Mouse (Mus musculus) left cerebral cortex, postnatal 4 days (tissue): Measurements from ENCODE around the gene Ndrg3. TPM values are rescaled to one million over a fixed set of nuclear protein-coding genes. Genes with fewer than 3 reads are reported as not detected.

Source experiments
- DNase-seq: peaks from one replicate; pipeline ENCODE4 v3.0.0-alpha.2; 2022
- intact Hi-C: fragments of 180-260 bp; cut with DNase I; formaldehyde crosslinking; loops from one replicate; pipeline ENCODE4 v1.15.1; 2025
- total RNA-seq, 2 experiments: library from RNA; stranded (reverse); gene quantifications; 2 replicates each; pipeline ENCODE4 v1.2.3; 2021

The Ndrg3 gene
- total RNA-seq, 2 experiments from 2014 or later: 267 to 276 TPM

GRCm38 (mm10) chr2:157002321-157002720, 10.5 kb upstream of the Ndrg3 start:
- no peak for DNase-seq
- intact Hi-C loops: no loop called here

DNA sequence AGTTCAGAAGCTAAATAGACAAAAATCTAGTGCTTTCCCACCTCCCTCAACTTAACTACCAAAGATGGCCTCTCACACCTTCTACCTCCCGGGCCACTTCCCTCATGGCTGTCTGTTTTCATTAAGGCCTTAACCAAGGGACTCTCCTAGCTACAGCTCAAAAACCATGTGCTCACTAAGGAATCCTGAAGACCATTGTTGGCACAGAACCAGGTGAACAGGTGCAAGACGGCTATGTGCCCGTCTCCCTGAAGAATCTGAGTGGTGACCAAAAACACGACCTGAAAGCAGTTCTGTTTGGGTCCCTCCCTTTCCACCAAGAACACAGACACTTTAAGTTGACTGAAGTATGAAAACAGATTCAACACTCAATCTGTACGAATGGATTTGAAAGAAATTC, 6.4 kb upstream of the Ndrg3 start:
- DNase-seq: no peak
- intact Hi-C loops: loop anchor here (5.0 kb wide), 1 partner anchor 126 kb away; no protein-coding TSS in a partner anchor

GRCm38 (mm10) chr2:156996576-156996975, 4.7 kb upstream of the Ndrg3 start:
- peak; percentile 60 for DNase-seq
- intact Hi-C loops: loop anchor here (5.0 kb wide), 1 partner anchor 124 kb away; no protein-coding TSS in a partner anchor

- no peak for DNase-seq
- intact Hi-C loops: loop anchor here (2.0 kb wide), 1 partner anchor 86 kb away; no protein-coding TSS in a partner anchor
These were observed 977 bp downstream of the Ndrg3 start for GRCm38 (mm10) chr2:156990727-156991431.

DNA sequence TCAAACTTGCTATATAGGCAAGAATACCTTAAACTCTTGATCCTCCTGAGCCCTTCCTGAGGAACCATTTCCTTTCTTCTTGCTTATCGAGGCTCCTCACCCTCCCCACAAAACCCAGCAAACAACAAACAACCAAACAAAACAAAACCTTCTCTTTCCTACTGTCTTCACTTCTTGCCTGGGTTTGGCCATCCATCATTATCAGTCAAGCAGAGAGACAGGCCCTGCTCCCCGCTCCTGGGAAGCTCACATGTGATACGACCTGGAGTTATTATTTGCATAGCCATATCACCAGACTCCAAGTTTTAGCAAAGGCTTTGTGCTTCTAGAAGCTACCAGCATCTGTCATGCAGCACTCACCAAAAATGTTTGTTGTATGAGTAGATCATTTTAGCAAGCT, 4.5 kb downstream of the Ndrg3 start:
- intact Hi-C loops: no loop called here
- no peak for DNase-seq

DNA sequence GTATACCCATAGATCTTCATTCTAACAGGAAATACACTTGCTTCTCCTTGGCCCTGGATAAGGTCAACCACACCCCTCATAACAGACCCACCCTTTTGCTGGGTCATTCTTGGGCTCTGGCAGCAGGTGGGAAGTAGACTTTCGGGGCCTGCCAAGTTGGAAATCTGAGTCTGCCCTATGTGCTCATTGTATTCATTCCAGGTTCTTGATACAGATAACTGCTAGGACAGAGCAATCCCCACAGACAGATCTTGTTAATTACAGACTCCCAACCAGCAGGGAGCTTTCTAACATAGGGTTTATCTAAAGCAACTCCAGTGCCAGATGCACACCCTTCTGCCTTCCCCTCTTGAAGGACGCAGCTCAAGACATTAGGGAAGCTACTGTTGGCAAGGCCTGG, 9.0 kb downstream of the Ndrg3 start:
- no peak for DNase-seq
- intact Hi-C loops: no loop called here

DNA sequence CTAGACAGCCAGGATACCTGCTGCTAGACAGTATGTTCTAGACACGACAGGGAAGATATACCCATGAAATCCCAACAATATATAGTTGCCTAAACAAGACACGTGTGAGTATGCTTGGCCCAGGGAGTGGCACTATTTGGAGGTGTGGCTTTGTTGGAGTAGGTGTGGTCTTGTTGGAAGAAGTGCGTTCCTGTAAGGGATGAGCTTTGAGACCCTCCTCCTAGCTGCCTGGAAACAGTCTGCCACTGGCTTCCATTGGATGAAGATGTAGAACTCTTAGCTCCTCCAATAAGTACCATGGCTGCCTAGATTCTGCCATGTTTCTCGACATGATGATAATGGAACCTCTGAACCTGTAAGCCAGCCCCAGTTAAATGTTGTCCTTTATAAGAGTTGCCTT, 10.6 kb downstream of the Ndrg3 start:
- intact Hi-C loops: no loop called here
- no peak for DNase-seq

DNA sequence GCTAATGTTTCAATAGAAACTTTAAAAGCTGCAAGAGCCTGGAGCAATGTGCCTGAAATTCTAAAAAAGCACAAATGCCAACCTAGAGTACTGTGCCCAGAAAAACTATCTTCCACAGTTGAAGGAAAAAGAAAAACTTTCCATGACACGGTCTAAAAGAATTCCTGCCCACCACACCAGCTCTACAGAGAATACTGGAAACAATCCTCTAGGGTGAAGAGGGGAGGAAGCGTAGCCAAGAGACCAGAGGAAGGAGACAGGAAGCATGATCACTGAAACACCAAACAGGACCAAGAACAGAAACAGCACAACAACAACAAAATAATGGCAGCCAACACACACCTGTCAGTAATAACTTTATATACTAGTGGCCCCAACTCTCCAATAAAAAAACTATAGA, 11.8 kb downstream of the Ndrg3 start:
- no peak for DNase-seq
- intact Hi-C loops: no loop called here

DNA sequence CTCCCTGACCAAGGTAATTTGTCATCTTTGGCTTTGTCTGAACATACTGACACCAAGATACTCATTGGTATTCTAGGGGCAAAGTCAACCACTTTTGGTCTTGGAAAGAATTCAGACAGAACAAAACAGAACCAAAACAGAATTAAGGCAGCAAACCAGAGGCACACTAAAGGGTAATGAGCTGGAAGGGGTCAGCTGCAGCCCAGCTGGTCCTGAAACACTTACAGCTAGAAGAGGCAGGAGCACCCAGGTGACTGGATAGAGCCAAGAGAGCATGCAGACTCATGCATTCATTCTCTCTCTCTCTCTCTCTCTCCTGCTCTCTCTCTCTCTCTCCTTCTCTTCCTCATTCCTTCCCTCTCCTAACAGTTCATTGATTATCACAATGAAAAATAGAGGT, 15.1 kb downstream of the Ndrg3 start:
- intact Hi-C loops: no loop called here
- peak; percentile 17 for DNase-seq

DNA sequence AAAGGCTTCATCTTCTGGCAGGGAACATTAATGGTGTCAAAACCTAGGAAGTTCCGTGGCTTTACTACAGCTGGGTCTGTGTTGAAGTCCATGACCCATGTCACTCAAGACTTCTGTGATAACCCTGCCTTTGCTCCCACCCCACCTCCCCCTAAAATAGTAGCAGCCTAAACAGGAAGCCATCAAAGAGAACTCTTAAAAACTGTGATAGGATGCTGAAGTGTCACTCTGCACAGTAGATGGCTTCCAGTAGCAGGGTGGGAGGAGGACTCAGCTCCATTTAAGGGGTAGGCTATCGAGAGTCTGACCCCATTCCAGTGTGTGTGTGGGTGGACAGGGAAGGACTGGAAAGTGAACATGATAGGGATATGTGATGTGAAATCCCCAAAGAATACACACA, 16.9 kb downstream of the Ndrg3 start:
- intact Hi-C loops: no loop called here

DNA sequence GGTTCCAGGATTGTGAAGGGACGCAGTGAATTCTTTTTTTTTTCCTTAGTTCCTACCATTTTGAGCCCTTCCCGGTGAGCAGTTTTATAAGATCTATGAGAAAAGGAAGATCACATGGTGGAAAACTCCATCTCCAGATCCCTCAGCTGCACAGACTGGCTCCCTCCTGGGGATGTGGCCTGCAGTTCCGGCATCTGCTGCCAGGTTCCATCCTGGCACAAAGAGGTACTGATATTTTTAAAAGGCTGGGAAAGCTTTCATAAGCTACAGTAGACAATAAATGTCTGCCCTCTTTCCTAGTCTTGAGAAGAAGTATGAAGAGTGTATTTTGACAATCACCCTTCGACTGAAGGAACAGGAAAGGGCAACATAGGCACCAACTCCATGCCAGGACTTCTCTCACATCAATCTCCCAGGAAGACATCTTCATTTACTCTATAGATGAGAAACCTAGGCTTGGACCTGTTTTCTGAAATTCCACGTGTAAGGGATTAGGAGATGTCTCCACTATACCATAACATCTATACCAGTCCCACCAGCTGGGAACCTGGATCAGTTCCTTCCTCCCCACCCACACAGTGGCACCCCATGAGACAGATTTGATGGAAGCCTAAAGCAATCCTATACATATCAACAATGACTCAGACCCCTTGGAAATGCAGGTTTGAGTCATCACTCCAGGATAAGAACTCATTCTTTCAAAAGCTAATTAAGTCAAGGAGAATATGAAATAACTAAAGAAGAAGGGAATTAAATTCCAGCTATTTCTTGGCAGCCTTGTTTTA, 18.3 kb downstream of the Ndrg3 start:
- intact Hi-C loops: no loop called here
- peak; percentile 17 for DNase-seq

More for the DNA sequence above, 16.9 kb downstream of the Ndrg3 start:
- DNase-seq: no peak

- intact Hi-C loops: no loop called here
- DNase-seq: no peak
These were observed 21.6 kb downstream of the Ndrg3 start for GRCm38 (mm10) chr2:156970253-156970652.

DNA sequence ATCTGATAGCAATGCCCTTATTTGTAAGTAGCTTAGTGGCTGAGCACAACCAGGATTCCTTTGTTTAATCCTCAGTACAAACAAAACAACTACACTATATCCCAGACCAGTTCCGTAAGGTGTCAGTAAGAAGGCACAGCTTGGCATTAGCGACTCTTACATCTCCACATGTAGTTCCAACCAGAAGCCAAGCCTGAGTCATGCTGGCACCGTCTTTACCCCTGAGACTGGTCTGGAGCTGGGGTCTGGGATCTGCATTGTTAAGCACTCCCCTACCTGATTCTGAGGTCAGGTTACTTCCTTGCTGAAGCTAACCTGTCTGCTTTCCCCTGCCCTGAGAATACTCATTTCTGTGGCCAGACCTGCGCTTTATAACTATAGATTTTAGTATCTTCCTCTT, 23.4 kb downstream of the Ndrg3 start:
- intact Hi-C loops: no loop called here
- DNase-seq: no peak

DNA sequence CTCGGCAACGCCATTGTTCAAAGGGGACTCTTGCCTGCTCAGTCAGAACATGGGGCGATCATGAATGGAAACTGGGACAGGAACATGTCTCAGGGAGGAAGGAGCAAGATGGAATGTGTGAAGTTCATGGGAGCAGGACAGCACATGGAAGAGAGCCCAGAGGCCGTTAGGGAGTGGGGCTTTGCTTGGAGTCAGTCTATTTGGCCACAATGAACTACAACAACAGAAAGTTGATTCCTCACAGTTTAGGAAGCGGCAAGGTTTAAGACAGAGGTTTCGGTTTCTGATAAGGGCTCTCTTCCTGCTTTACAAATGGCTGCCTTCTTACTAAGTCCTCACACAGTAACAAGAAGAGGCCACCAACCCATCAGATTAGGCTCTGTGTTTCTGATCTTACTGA, 24.5 kb downstream of the Ndrg3 start:
- intact Hi-C loops: no loop called here
- no peak for DNase-seq

DNA sequence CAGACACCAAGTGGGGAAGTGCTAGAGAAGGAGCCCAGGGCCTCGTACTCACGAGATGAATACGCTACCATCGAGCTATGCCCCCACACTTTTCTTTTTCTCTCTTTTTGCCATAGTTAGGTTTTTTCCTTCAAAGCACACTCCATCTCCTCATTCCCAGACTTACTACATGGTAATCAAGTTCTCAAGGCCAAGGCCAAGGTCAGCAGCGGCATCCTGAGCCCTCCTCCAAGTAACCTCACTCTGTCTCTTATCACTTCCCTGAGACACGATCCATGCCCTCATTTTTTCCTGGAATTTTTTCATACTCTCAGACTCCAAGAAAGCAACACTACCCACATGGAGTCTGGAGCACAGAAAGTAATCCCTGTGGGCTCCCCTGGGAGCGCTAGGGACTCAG, 28.0 kb downstream of the Ndrg3 start:
- intact Hi-C loops: no loop called here

DNA sequence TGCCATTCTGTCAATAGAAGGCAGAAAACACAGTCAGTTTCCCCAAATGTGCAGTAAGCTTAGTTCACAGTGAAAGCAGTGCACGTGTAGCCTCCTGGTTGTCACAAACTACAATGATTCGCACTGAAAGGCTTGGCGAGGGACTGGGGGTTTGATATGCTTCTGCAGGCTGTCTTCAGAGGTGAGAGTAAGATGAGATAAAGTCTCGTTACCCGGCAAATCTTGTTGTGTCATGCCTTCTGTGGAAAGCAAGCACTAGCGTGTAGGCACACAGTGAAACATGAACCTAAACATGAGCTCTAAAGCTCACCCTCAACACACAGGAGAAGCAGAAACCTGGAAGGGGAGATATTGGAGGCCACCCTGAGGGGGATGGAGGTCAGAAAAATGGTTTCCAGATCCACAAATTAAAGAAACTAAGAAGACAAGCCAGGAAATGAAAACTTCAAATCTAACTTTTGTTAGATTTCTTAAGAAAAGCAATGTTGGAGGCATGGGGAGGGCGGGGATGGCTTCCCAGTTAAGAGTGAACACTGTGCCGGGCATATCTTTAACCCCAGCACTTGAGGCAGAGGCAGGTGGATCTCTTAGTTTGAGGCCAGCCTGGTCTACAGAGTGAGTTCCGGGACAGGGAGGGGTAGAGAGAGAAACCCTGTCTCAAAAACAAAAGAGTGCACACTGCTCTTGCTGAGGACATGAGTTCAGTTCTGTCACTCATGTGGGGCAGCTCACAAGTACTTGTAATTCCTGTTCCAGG, 33.2 kb downstream of the Ndrg3 start:
- intact Hi-C loops: no loop called here
- DNase-seq: no peak

More for the DNA sequence above, 28.0 kb downstream of the Ndrg3 start:
- no peak for DNase-seq

DNA sequence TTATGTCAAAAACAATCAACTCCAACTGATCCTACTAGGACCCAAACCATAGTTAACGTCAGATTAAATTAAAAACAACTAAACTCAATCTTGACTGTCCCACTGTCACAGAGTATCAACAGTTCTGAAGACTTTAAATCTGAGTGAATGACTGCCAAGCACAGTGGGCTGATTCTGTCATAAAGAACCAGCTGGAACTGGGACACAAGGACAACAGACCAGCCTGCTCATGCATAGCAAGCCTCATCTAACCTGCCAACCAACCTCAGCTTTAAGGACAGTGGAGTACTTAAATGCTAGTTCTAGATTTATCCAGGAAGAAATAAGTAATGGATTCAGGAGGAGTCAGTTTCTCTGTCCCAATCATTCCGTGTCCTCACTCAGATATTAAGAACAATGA, 34.8 kb downstream of the Ndrg3 start:
- DNase-seq: no peak
- intact Hi-C loops: no loop called here

DNA sequence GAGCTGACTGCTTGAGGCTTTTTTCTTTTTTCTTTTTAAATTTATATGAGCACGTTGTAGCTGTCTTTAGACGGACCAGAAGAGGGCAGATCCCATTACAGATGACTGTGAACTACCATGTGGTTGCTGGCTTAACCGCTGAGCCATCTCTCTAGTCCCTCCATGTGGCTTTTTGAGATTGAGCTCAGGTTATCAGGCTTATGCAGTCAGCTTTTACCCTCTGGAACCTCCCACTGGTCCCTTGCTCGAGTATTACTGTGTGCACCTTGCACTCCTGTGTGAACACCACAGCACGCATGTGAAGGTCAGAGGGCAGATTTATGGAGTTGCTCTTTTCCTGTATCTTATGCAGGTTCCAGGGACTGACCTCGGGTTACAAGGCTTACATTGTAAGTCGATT, 35.5 kb downstream of the Ndrg3 start:
- intact Hi-C loops: no loop called here
- DNase-seq: no peak

DNA sequence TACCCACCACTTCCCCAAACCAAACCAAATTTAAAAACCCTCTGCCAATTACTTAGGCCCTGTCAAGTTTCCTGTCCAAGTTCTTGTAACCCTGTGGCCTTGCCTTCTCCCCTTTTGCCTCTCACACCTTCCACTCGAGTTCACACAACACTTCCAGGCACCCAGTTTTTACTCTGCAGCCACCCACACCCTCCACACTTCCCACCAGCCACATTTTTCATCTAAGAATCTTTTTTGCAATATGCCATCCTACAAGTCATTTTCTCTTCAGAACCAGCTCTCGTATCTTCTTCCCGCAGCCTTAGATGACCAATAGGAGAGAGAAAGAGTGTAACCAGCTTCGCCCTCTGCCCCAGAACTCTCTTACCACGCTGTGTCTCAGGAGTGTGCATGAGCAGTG, 37.4 kb downstream of the Ndrg3 start:
- DNase-seq: no peak
- intact Hi-C loops: no loop called here

GRCm38 (mm10) chr2:156951301-156952094, 40.4 kb downstream of the Ndrg3 start:
- no peak for DNase-seq
- intact Hi-C loops: no loop called here

- no peak for DNase-seq
- intact Hi-C loops: no loop called here
These were observed 41.0 kb downstream of the Ndrg3 start for GRCm38 (mm10) chr2:156950816-156951215.
